Mouse (Mus musculus): Measurements from ENCODE around the gene Prr15. TPM values are rescaled to one million over a fixed set of nuclear protein-coding genes. Genes with fewer than 3 reads are reported as not detected.

The Prr15 gene
- total and polyA plus RNA-seq, 3 experiments, result 0.22 TPM; not detected in 2

- Histone ChIP-seq H3K4me3 (ENCODE audit: low read depth, low read length) (no peak overlapping the region), H3K4me1 (ENCODE audit: insufficient read depth, low read depth, low read length) (no peaks in the 10 kb centered on the region), H3K36me3 (replicated peaks) (no peaks in the 10 kb centered on the region), H3K27me3 (ENCODE audit: insufficient read depth, low read length) (no peaks in the 10 kb centered on the region), H3K9me3 (replicated peaks) (peaks cover 48% of the 10 kb centered on the region)
- ATAC-seq (ENCODE audit: extremely low read depth, insufficient number of reproducible peaks, low FRiP score, poor library complexity, severe bottlenecking) (no peak), DNase-seq (ENCODE audit: low spot score) (no peak)
- TF ChIP-seq GATA2 (IDR thresholded peaks at IDR 0.05; ENCODE audit: borderline replicate concordance, low read depth, low read length) (no peak), POLR2AphosphoS5 (IDR thresholded peaks at IDR 0.05; ENCODE audit: insufficient replicate concordance, low read depth, low read length) (no peak), TAL1 (conservative IDR thresholded peaks at IDR 0.05; ENCODE audit: low read depth, low read length) (no peak), CTCF (IDR thresholded peaks at IDR 0.05; ENCODE audit: low read depth, low read length) (no peak), GATA1 (IDR thresholded peaks at IDR 0.05; ENCODE audit: borderline replicate concordance, low read length) (no peak)
Measured at GRCm38 (mm10) chr6:54283299-54283698, 42.3 kb upstream of the Prr15 start.

- ATAC-seq (ENCODE audit: extremely low read depth, insufficient number of reproducible peaks, low FRiP score, poor library complexity, severe bottlenecking) (no peak), DNase-seq (ENCODE audit: low spot score) (no peak)
- Histone ChIP-seq H3K9me3 (replicated peaks) (peaks cover 47% of the 10 kb centered on the region), H3K4me3 (ENCODE audit: low read depth, low read length) (no peak overlapping the region), H3K27me3 (ENCODE audit: insufficient read depth, low read length) (no peaks in the 10 kb centered on the region), H3K4me1 (ENCODE audit: insufficient read depth, low read depth, low read length) (no peaks in the 10 kb centered on the region), H3K36me3 (replicated peaks) (no peaks in the 10 kb centered on the region)
- TF ChIP-seq POLR2AphosphoS5 (IDR thresholded peaks at IDR 0.05; ENCODE audit: insufficient replicate concordance, low read depth, low read length) (no peak), CTCF (IDR thresholded peaks at IDR 0.05; ENCODE audit: low read depth, low read length) (no peak), GATA1 (IDR thresholded peaks at IDR 0.05; ENCODE audit: borderline replicate concordance, low read length) (no peak), TAL1 (conservative IDR thresholded peaks at IDR 0.05; ENCODE audit: low read depth, low read length) (no peak), GATA2 (IDR thresholded peaks at IDR 0.05; ENCODE audit: borderline replicate concordance, low read depth, low read length) (no peak)
Measured at GRCm38 (mm10) chr6:54284167-54284711, 41.4 kb upstream of the Prr15 start.

GRCm38 (mm10) chr6:54286813-54287212 is 38.8 kb upstream of the Prr15 start:
- Histone ChIP-seq H3K9me3 (replicated peaks) (peaks cover 45% of the 10 kb centered on the region), H3K27me3 (ENCODE audit: insufficient read depth, low read length) (no peaks in the 10 kb centered on the region), H3K4me1 (ENCODE audit: insufficient read depth, low read depth, low read length) (no peaks in the 10 kb centered on the region), H3K36me3 (replicated peaks) (no peaks in the 10 kb centered on the region), H3K4me3 (ENCODE audit: low read depth, low read length) (no peak overlapping the region)
- ATAC-seq (ENCODE audit: extremely low read depth, insufficient number of reproducible peaks, low FRiP score, poor library complexity, severe bottlenecking) (no peak), DNase-seq (ENCODE audit: low spot score) (no peak)
- TF ChIP-seq TAL1 (conservative IDR thresholded peaks at IDR 0.05; ENCODE audit: low read depth, low read length), result no peak
- TF ChIP-seq GATA2 (IDR thresholded peaks at IDR 0.05; ENCODE audit: borderline replicate concordance, low read depth, low read length), result no peak
- TF ChIP-seq CTCF (IDR thresholded peaks at IDR 0.05; ENCODE audit: low read depth, low read length), result no peak
- no peak for TF ChIP-seq POLR2AphosphoS5 (IDR thresholded peaks at IDR 0.05; ENCODE audit: insufficient replicate concordance, low read depth, low read length)
- TF ChIP-seq GATA1 (IDR thresholded peaks at IDR 0.05; ENCODE audit: borderline replicate concordance, low read length), result no peak

- H3K36me3 ChIP-seq (replicated peaks), result no peaks in the 10 kb centered on the region
- DNase-seq (ENCODE audit: low spot score), result no peak
- ATAC-seq (ENCODE audit: extremely low read depth, insufficient number of reproducible peaks, low FRiP score, poor library complexity, severe bottlenecking), result no peak
Measured at GRCm38 (mm10) chr6:54289774-54290500, 35.7 kb upstream of the Prr15 start.

GRCm38 (mm10) chr6:54297231-54297630 is 28.4 kb upstream of the Prr15 start:
- Histone ChIP-seq H3K27me3 (ENCODE audit: insufficient read depth, low read length) (no peaks in the 10 kb centered on the region), H3K36me3 (replicated peaks) (no peaks in the 10 kb centered on the region), H3K4me3 (ENCODE audit: low read depth, low read length) (no peak overlapping the region), H3K9me3 (replicated peaks) (peaks cover 41% of the 10 kb centered on the region), H3K4me1 (ENCODE audit: insufficient read depth, low read depth, low read length) (no peaks in the 10 kb centered on the region)
- ATAC-seq (ENCODE audit: extremely low read depth, insufficient number of reproducible peaks, low FRiP score, poor library complexity, severe bottlenecking) (no peak), DNase-seq (ENCODE audit: low spot score) (no peak)
- TF ChIP-seq TAL1 (conservative IDR thresholded peaks at IDR 0.05; ENCODE audit: low read depth, low read length), result no peak
- TF ChIP-seq GATA2 (IDR thresholded peaks at IDR 0.05; ENCODE audit: borderline replicate concordance, low read depth, low read length), result no peak
- no peak for TF ChIP-seq GATA1 (IDR thresholded peaks at IDR 0.05; ENCODE audit: borderline replicate concordance, low read length)
- no peak for TF ChIP-seq CTCF (IDR thresholded peaks at IDR 0.05; ENCODE audit: low read depth, low read length)
- no peak for TF ChIP-seq POLR2AphosphoS5 (IDR thresholded peaks at IDR 0.05; ENCODE audit: insufficient replicate concordance, low read depth, low read length)

More at GRCm38 (mm10) chr6:54289774-54290500, 35.7 kb upstream of the Prr15 start:
- Histone ChIP-seq H3K4me1 (ENCODE audit: insufficient read depth, low read depth, low read length) (no peaks in the 10 kb centered on the region), H3K9me3 (replicated peaks) (peaks cover 43% of the 10 kb centered on the region), H3K4me3 (ENCODE audit: low read depth, low read length) (no peak overlapping the region), H3K27me3 (ENCODE audit: insufficient read depth, low read length) (no peaks in the 10 kb centered on the region)
- no peak for TF ChIP-seq GATA1 (IDR thresholded peaks at IDR 0.05; ENCODE audit: borderline replicate concordance, low read length)
- no peak for TF ChIP-seq GATA2 (IDR thresholded peaks at IDR 0.05; ENCODE audit: borderline replicate concordance, low read depth, low read length)
- TF ChIP-seq POLR2AphosphoS5 (IDR thresholded peaks at IDR 0.05; ENCODE audit: insufficient replicate concordance, low read depth, low read length), result no peak
- TF ChIP-seq TAL1 (conservative IDR thresholded peaks at IDR 0.05; ENCODE audit: low read depth, low read length), result no peak
- TF ChIP-seq CTCF (IDR thresholded peaks at IDR 0.05; ENCODE audit: low read depth, low read length), result no peak

GRCm38 (mm10) chr6:54299417-54299816 is 26.2 kb upstream of the Prr15 start:
- Histone ChIP-seq H3K4me1 (ENCODE audit: insufficient read depth, low read depth, low read length) (no peaks in the 10 kb centered on the region), H3K36me3 (replicated peaks) (no peaks in the 10 kb centered on the region)
- no peak for ATAC-seq (ENCODE audit: extremely low read depth, insufficient number of reproducible peaks, low FRiP score, poor library complexity, severe bottlenecking)

More at GRCm38 (mm10) chr6:54299417-54299816, 26.2 kb upstream of the Prr15 start:
- Histone ChIP-seq H3K27me3 (ENCODE audit: insufficient read depth, low read length) (no peaks in the 10 kb centered on the region), H3K4me3 (ENCODE audit: low read depth, low read length) (no peak overlapping the region), H3K9me3 (replicated peaks) (peaks cover 42% of the 10 kb centered on the region)
- no peak for TF ChIP-seq GATA2 (IDR thresholded peaks at IDR 0.05; ENCODE audit: borderline replicate concordance, low read depth, low read length)
- no peak for TF ChIP-seq TAL1 (conservative IDR thresholded peaks at IDR 0.05; ENCODE audit: low read depth, low read length)
- no peak for TF ChIP-seq CTCF (IDR thresholded peaks at IDR 0.05; ENCODE audit: low read depth, low read length)
- TF ChIP-seq GATA1 (IDR thresholded peaks at IDR 0.05; ENCODE audit: borderline replicate concordance, low read length), result no peak
- no peak for TF ChIP-seq POLR2AphosphoS5 (IDR thresholded peaks at IDR 0.05; ENCODE audit: insufficient replicate concordance, low read depth, low read length)
- no peak for DNase-seq (ENCODE audit: low spot score)

Data from G1E (cell line).